ENCODE assay signal across 23 mouse cellular contexts in the genomic region with DNA sequence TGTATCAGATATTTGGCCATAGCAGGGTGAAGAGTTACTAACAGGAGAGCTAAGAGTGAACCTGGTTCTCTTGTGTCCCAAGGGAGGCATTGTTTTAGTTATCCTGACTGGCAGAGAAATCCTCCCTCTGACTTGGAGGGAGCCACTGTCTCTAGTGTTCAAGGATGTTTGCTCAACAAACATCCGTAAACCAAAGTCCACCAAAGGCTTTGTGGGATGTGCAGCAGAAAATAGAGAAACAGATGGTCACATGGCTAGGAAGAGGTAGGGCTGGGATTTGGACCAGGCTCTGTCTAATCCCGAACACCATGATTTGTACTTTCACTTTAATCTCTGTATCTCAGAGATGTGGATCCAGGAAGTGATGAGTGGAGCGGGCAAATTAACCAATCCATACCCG. TPM values are rescaled to one million over a fixed set of nuclear protein-coding genes. Genes with fewer than 3 reads are reported as not detected.
DNase-seq lines count a peak whose midpoint lies in the region; ATAC-seq and TF ChIP-seq lines count a peak whose summit lies in the region.
"Had no signal": no experiment of that assay in that cellular context is flagged by ENCODE, and none has a peak within 500 bp of the region (broad histone marks: within the 10 kb centered on the region; RNA-seq: fewer than 3 reads in every experiment).

No protein-coding gene starts in this region.

- DNase-seq in lung, postnatal 10 days = peak; percentile 29
- DNase-seq in lung, postnatal 0 days (ENCODE audit: low spot score) = no peak
- DNase-seq in large intestine, adult 2 months (ENCODE audit: low read depth, low spot score) = peak; percentile 73
- peak; percentile 51 for DNase-seq in yolk sac, embryonic 10.5 days (ENCODE audit: low spot score)
- DNase-seq in frontal cortex, postnatal 10 days (ENCODE audit: low spot score in 2 of 2) = no peak
- DNase-seq: adrenal gland, adult 8-10 months; adrenal gland, postnatal 25 days; cerebellum, adult 11-12 months; cerebellum, adult 8-10 months; cerebellum, postnatal 14 days; gastrocnemius, adult 2 months; gastrocnemius, postnatal 14 days; heart, adult 11 months had no signal

- H3K4me2 ChIP-seq in intestine, postnatal 0 days (replicated peaks; ENCODE audit: low read depth) = no peak overlapping the region
- H3K4me2 ChIP-seq in intestine, embryonic 16.5 days (ENCODE audit: low read depth, low read length) = no peak overlapping the region
- no peak overlapping the region for H3K4me2 ChIP-seq in lung, postnatal 0 days (replicated peaks; ENCODE audit: low read depth, low read length)
- H3K4me2 ChIP-seq: forebrain, embryonic 13.5 days; heart, embryonic 11.5 days; hindbrain, embryonic 12.5 days had no signal

- TF ChIP-seq CTCF in intestine, postnatal 0 days (IDR thresholded peaks at IDR 0.05; ENCODE audit: low read depth) = no peak
- no peak for TF ChIP-seq CTCF in lung, postnatal 0 days (IDR thresholded peaks at IDR 0.05)

- no peak overlapping the region for H3K4me3 ChIP-seq in intestine, postnatal 0 days (ENCODE audit: low read depth, low read length)
- no peak overlapping the region for H3K4me3 ChIP-seq in intestine, embryonic 16.5 days (ENCODE audit: low read length)
- no peak overlapping the region for H3K4me3 ChIP-seq in lung, postnatal 0 days (ENCODE audit: low read depth, low read length)
- H3K4me3 ChIP-seq: forebrain, embryonic 10.5 days; forebrain, embryonic 13.5 days; gastrocnemius, adult 2 months; hindbrain, embryonic 12.5 days had no signal

- peaks cover 19% of the 10 kb centered on the region for H3K27me3 ChIP-seq in intestine, postnatal 0 days (replicated peaks; ENCODE audit: control insufficient read depth, insufficient read depth, low read length)
- peaks cover 19% of the 10 kb centered on the region for H3K27me3 ChIP-seq in intestine, embryonic 16.5 days (replicated peaks; ENCODE audit: control insufficient read depth, insufficient read depth, low read length)
- H3K27me3 ChIP-seq in lung, postnatal 0 days (replicated peaks; ENCODE audit: insufficient read depth, low read length) = peaks cover 25% of the 10 kb centered on the region
- H3K27me3 ChIP-seq: forebrain, embryonic 13.5 days had no signal

- ATAC-seq in intestine, postnatal 0 days = peak; percentile 55
- ATAC-seq in intestine, embryonic 16.5 days = no peak
- no peak for ATAC-seq in lung, postnatal 0 days
- ATAC-seq: activated CD4-positive, CD25-positive, alpha-beta regulatory T cell, adult 4 months; forebrain, embryonic 13.5 days; forebrain, embryonic 16.5 days had no signal

- H3K4me1 ChIP-seq in intestine, postnatal 0 days (replicated peaks; ENCODE audit: control insufficient read depth, insufficient read depth, low read length) = peaks cover 2% of the 10 kb centered on the region; the same call in 1 of the 2 replicates
- peaks cover 11% of the 10 kb centered on the region for H3K4me1 ChIP-seq in intestine, embryonic 16.5 days (ENCODE audit: control insufficient read depth, insufficient read depth, low read length)
- H3K4me1 ChIP-seq in lung, postnatal 0 days (ENCODE audit: insufficient read depth, low read depth, low read length) = 0 out of 2 replicates have a peak, but pooled peaks cover under 1% of the 10 kb centered on the region

- TF ChIP-seq EP300 in lung, postnatal 0 days (IDR thresholded peaks at IDR 0.05) = no peak

- WGBS in intestine, postnatal 0 days = 31% methylated on average over 4 of the region's 4 CpGs
- WGBS in intestine, embryonic 16.5 days = 47% methylated on average over 4 of the region's 4 CpGs
- 46% methylated on average over 4 of the region's 4 CpGs for WGBS in lung, postnatal 0 days
- WGBS in large intestine, adult 2 months = 19% methylated on average over 4 of the region's 4 CpGs

- H3K9me3 ChIP-seq in intestine, postnatal 0 days (ENCODE audit: control insufficient read depth) = no peaks in the 10 kb centered on the region
- no peaks in the 10 kb centered on the region for H3K9me3 ChIP-seq in intestine, embryonic 16.5 days (ENCODE audit: control insufficient read depth, low read length)
- no peaks in the 10 kb centered on the region for H3K9me3 ChIP-seq in lung, postnatal 0 days (ENCODE audit: low read length)
- H3K9me3 ChIP-seq: hindbrain, embryonic 12.5 days had no signal

- H3K9ac ChIP-seq in intestine, postnatal 0 days (ENCODE audit: low read depth, low read length) = no peak overlapping the region
- H3K9ac ChIP-seq in intestine, embryonic 16.5 days (ENCODE audit: low read depth, low read length) = no peak overlapping the region
- H3K9ac ChIP-seq in lung, postnatal 0 days (replicated peaks; ENCODE audit: low read depth) = no peak overlapping the region
- H3K9ac ChIP-seq: forebrain, embryonic 13.5 days; hindbrain, embryonic 12.5 days had no signal

- H3K27ac ChIP-seq in intestine, postnatal 0 days (ENCODE audit: low read depth, low read length) = no peak overlapping the region
- H3K27ac ChIP-seq in intestine, embryonic 16.5 days (ENCODE audit: low read length) = no peak overlapping the region
- no peak overlapping the region for H3K27ac ChIP-seq in lung, postnatal 0 days (ENCODE audit: low read length)
- H3K27ac ChIP-seq: forebrain, embryonic 10.5 days; forebrain, embryonic 13.5 days; gastrocnemius, adult 2 months; hindbrain, embryonic 12.5 days had no signal

- no peaks in the 10 kb centered on the region for H3K36me3 ChIP-seq in intestine, postnatal 0 days (ENCODE audit: control insufficient read depth, insufficient read depth)
- no peaks in the 10 kb centered on the region for H3K36me3 ChIP-seq in intestine, embryonic 16.5 days (ENCODE audit: control insufficient read depth, insufficient read depth, low read length)
- no peaks in the 10 kb centered on the region for H3K36me3 ChIP-seq in lung, postnatal 0 days (ENCODE audit: insufficient read depth, low read length)
- H3K36me3 ChIP-seq: hindbrain, embryonic 12.5 days had no signal

RNA-seq across cellular contexts. Expression of a gene that starts 3.6 kb away (rescaled TPM):
- 0.03 and 0.10 TPM in 2 replicates for polyA plus RNA-seq in intestine, postnatal 0 days (2015; fragmentation: Nextera tagmentation; extraction: Ambion mirVana)
- 0.02 and 0.09 TPM in 2 replicates for polyA plus RNA-seq in intestine, embryonic 16.5 days (2015; fragmentation: Nextera tagmentation; extraction: Ambion mirVana)
- 0.02 TPM in 1 of 2 replicates, not detected in the other for polyA plus RNA-seq in lung, postnatal 0 days (2015; fragmentation: Nextera tagmentation; extraction: Ambion mirVana)
- polyA plus RNA-seq in large intestine, adult 2 months (2012; rRNA removed) = 0.02 and 0.05 TPM in 2 replicates
- polyA plus RNA-seq: activated CD4-positive, CD25-positive, alpha-beta regulatory T cell, adult 4 months; heart, embryonic 11.5 days; heart, embryonic 14.5 days; heart, postnatal 0 days had no signal

RNA-seq across cellular contexts. Expression of a gene that starts 26.2 kb away (rescaled TPM):
- 16.9 and 17.6 TPM in 2 replicates for polyA plus RNA-seq in intestine, postnatal 0 days (2015; fragmentation: Nextera tagmentation; extraction: Ambion mirVana)
- polyA plus RNA-seq in intestine, embryonic 16.5 days (2015; fragmentation: Nextera tagmentation; extraction: Ambion mirVana) = 16.4 and 20.0 TPM in 2 replicates
- polyA plus RNA-seq in lung, postnatal 0 days (2015; fragmentation: Nextera tagmentation; extraction: Ambion mirVana) = 26.5 and 34.9 TPM in 2 replicates
- polyA plus RNA-seq in large intestine, adult 2 months (2012; rRNA removed) = 24.4 and 43.5 TPM in 2 replicates

Comparison
In these comparisons a context has a peak if more than half of its experiments do, and no peak if none do; other contexts are left out.
1. DNase-seq: peak in lung, postnatal 10 days (single experiment), large intestine, adult 2 months (single experiment) and yolk sac, embryonic 10.5 days (single experiment); none in lung, postnatal 0 days (single experiment) and frontal cortex, postnatal 10 days (0 of 2).